Mouse (Mus musculus): Measurements from ENCODE around the gene Zfand3. TPM values are rescaled to one million over a fixed set of nuclear protein-coding genes. Genes with fewer than 3 reads are reported as not detected.
A peak's percentile ranks its signal among the peaks of the same experiment; 100 is the strongest.

Zfand3 gene
- polyA plus RNA-seq, 1 experiment from 2014 or later, result 64.2 TPM

GRCm38 (mm10) chr17:30116226-30116625, 111.7 kb downstream of the Zfand3 start:
- H3K9ac ChIP-seq (replicated peaks), result no peak overlapping the region
- whole genome bisulfite sequencing, result 62% methylated on average over 5 of the region's 5 CpGs
- no peaks in the 10 kb centered on the region for H3K9me3 ChIP-seq
- H3K36me3 ChIP-seq, result no peaks in the 10 kb centered on the region
- H3K27ac ChIP-seq (replicated peaks), result 0 out of 2 replicates have a peak overlapping the region, but pooled peaks have one; percentile 2
- H3K4me3 ChIP-seq, result no peak overlapping the region
- peak; percentile 35; the same call in 1 of the 2 replicates for ATAC-seq (replicated peaks)
- no peaks in the 10 kb centered on the region for H3K27me3 ChIP-seq
- H3K4me2 ChIP-seq (replicated peaks), result no peak overlapping the region
- H3K4me1 ChIP-seq, result peaks cover 19% of the 10 kb centered on the region

DNA sequence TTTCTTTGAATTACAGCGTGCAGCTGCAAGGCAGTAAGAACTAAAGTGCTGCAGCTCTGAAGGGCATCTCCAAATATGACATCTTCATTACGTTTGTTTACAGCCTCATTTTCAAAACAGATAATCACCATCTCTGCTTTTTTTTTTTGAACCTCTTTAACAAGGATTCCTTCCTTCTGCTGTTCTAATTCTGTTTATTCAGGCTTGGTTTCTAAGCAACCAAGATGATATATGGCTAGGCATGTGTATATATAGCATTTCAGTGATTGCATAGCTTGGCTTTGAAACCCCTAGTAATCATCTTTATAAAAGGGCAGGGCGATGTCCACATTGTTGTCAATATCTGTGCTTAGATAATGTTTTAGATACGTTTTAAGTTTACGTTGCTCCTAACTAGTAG, 113.5 kb downstream of the Zfand3 start:
- H3K9me3 ChIP-seq, result no peaks in the 10 kb centered on the region
- peak overlapping the region; percentile 38 for H3K27ac ChIP-seq (replicated peaks)
- 70% methylated on average over 5 of the region's 5 CpGs for WGBS
- no peaks in the 10 kb centered on the region for H3K27me3 ChIP-seq
- H3K36me3 ChIP-seq, result no peaks in the 10 kb centered on the region
- no peak overlapping the region for H3K4me2 ChIP-seq (replicated peaks)
- peaks cover 16% of the 10 kb centered on the region for H3K4me1 ChIP-seq
- no peak overlapping the region for H3K9ac ChIP-seq (replicated peaks)
- no peak for ATAC-seq (replicated peaks)
- H3K4me3 ChIP-seq, result no peak overlapping the region

- no peak overlapping the region for H3K4me2 ChIP-seq (replicated peaks)
- H3K27ac ChIP-seq (replicated peaks), result no peak overlapping the region
- no peak for ATAC-seq (replicated peaks)
- no peaks in the 10 kb centered on the region for H3K9me3 ChIP-seq
- no peak overlapping the region for H3K9ac ChIP-seq (replicated peaks)
- 96% methylated on average over 3 of the region's 3 CpGs for WGBS
- no peaks in the 10 kb centered on the region for H3K27me3 ChIP-seq
- H3K4me3 ChIP-seq, result no peak overlapping the region
- no peaks in the 10 kb centered on the region for H3K36me3 ChIP-seq
- H3K4me1 ChIP-seq, result peaks cover 8% of the 10 kb centered on the region
Observed at GRCm38 (mm10) chr17:30122278-30122677, 117.7 kb downstream of the Zfand3 start.

DNA sequence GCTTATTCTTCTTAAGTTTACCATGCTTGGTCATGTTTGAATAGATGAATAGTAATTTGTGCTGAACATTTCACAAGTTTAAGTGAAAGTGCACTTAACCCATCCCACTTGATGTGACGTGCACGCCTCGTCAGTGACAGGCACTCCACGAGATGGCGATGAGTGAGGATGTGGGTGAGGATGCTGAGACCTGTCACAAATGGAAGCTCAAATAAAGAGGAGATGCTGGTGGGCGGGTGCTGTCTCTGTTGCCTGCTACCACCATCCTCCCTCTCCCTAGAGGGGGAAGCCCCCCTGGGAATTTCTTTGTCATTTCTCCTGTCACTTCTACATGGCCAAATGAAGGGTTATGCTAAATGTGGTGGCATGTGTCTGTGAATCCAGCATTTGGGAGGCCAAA, 123.9 kb downstream of the Zfand3 start:
- no peak overlapping the region for H3K4me3 ChIP-seq
- ATAC-seq (replicated peaks), result 0 out of 2 replicates have a peak, but pooled peaks have one; percentile 53
- H3K27me3 ChIP-seq, result no peaks in the 10 kb centered on the region
- H3K36me3 ChIP-seq, result no peaks in the 10 kb centered on the region
- WGBS, result 44% methylated on average over 6 of the region's 6 CpGs
- no peak overlapping the region for H3K9ac ChIP-seq (replicated peaks)
- no peaks in the 10 kb centered on the region for H3K9me3 ChIP-seq
- peak overlapping the region; percentile 63 for H3K27ac ChIP-seq (replicated peaks)
- H3K4me2 ChIP-seq (replicated peaks), result no peak overlapping the region
- H3K4me1 ChIP-seq, result peaks cover 32% of the 10 kb centered on the region

DNA sequence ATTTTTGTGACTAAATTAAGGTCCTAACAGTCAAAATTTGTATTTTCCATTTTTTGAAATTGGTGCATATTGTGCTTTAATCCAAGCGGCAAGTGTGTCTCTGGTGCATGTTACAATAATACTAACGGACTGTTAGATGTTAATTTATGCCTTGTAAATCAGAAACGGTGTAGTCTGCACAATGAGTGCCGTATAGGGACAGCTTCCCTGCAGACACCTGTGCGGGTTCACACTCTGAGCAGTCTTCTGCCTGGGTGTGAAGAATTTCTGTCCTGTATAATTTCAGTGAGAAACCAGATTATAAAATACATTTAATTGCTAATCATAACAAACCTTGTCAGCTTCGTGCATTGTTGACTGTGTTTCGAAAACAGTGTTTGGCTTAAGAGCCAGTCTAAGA, 124.7 kb downstream of the Zfand3 start:
- ATAC-seq (replicated peaks), result 0 out of 2 replicates have a peak, but pooled peaks have one; percentile 41
- Histone ChIP-seq H3K36me3 (no peaks in the 10 kb centered on the region), H3K4me3 (no peak overlapping the region), H3K4me1 (peaks cover 32% of the 10 kb centered on the region), H3K4me2 (replicated peaks) (no peak overlapping the region), H3K27ac (replicated peaks) (0 out of 2 replicates have a peak overlapping the region, but pooled peaks have one; percentile 63), H3K27me3 (no peaks in the 10 kb centered on the region), H3K9me3 (no peaks in the 10 kb centered on the region), H3K9ac (replicated peaks) (no peak overlapping the region)
- WGBS, result 43% methylated on average over 7 of the region's 7 CpGs

- Histone ChIP-seq H3K27ac (replicated peaks) (no peak overlapping the region), H3K9ac (replicated peaks) (no peak overlapping the region), H3K4me2 (replicated peaks) (no peak overlapping the region), H3K27me3 (no peaks in the 10 kb centered on the region), H3K9me3 (no peaks in the 10 kb centered on the region), H3K4me1 (peaks cover 43% of the 10 kb centered on the region), H3K36me3 (no peaks in the 10 kb centered on the region), H3K4me3 (no peak overlapping the region)
- ATAC-seq (replicated peaks), result no peak
- WGBS, result 80% methylated on average over 4 of the region's 4 CpGs
Observed at GRCm38 (mm10) chr17:30130326-30130725, 125.8 kb downstream of the Zfand3 start.

- H3K36me3 ChIP-seq, result no peaks in the 10 kb centered on the region
- no peak overlapping the region for H3K4me2 ChIP-seq (replicated peaks)
- H3K4me1 ChIP-seq, result peaks cover 40% of the 10 kb centered on the region
- H3K9ac ChIP-seq (replicated peaks), result no peak overlapping the region
- H3K27me3 ChIP-seq, result no peaks in the 10 kb centered on the region
- H3K4me3 ChIP-seq, result no peak overlapping the region
- no peaks in the 10 kb centered on the region for H3K9me3 ChIP-seq
- no peak for ATAC-seq (replicated peaks)
- WGBS, result 90% methylated on average over 12 of the region's 12 CpGs
- H3K27ac ChIP-seq (replicated peaks), result no peak overlapping the region
Observed at GRCm38 (mm10) chr17:30133641-30134040, 129.1 kb downstream of the Zfand3 start.

DNA sequence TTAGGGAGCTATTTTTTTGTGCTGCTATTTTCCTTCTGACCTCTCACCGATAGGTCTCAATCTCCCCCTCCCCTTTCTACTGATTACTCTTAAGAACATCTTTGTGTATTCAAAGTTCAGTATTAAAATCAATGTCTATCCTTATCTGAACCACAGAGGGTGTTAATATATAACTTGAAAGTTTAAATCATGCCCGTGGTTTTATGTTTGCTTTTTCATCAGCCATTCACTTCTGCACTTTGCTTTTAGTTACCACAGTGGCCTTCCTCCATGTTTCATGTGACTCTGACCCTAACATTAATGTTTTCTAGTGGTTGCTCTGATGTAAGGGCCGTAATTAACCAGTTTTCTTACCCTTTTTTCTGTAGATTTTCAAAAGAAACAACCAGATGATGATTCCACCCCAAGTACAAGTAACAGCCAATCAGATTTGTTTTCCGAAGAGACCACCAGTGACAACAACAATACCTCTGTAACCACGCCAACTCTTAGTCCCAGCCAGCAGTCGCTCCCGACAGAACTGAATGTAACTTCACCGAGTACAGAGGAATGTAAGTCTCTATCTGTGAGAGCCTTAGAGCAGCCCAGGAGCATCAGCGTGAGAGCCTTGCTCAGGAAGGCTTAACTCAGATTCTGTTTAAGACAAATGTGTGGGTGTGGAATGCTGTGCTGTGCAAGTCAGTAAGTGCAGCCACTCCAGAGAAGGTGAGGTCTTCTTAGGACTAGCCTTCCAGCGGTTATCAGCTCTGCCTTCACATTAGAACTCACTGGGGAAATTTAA, 130.6 kb downstream of the Zfand3 start:
- Histone ChIP-seq H3K4me2 (replicated peaks) (no peak overlapping the region), H3K36me3 (no peaks in the 10 kb centered on the region), H3K27ac (replicated peaks) (no peak overlapping the region; the same call in 1 of the 2 replicates), H3K27me3 (no peaks in the 10 kb centered on the region), H3K9me3 (no peaks in the 10 kb centered on the region), H3K4me1 (peaks cover 34% of the 10 kb centered on the region), H3K9ac (replicated peaks) (no peak overlapping the region), H3K4me3 (no peak overlapping the region)
- no peak for ATAC-seq (replicated peaks)
- WGBS, result 61% methylated on average over 10 of the region's 10 CpGs

- no peak overlapping the region for H3K27ac ChIP-seq (replicated peaks)
- no peaks in the 10 kb centered on the region for H3K9me3 ChIP-seq
- H3K4me1 ChIP-seq, result peaks cover 26% of the 10 kb centered on the region
- 96% methylated on average over 6 of the region's 6 CpGs for WGBS
- no peak overlapping the region for H3K4me3 ChIP-seq
- no peaks in the 10 kb centered on the region for H3K36me3 ChIP-seq
- H3K27me3 ChIP-seq, result no peaks in the 10 kb centered on the region
- no peak overlapping the region for H3K4me2 ChIP-seq (replicated peaks)
- no peak for ATAC-seq (replicated peaks)
- no peak overlapping the region for H3K9ac ChIP-seq (replicated peaks)
Observed at GRCm38 (mm10) chr17:30135890-30136289, 131.4 kb downstream of the Zfand3 start.

DNA sequence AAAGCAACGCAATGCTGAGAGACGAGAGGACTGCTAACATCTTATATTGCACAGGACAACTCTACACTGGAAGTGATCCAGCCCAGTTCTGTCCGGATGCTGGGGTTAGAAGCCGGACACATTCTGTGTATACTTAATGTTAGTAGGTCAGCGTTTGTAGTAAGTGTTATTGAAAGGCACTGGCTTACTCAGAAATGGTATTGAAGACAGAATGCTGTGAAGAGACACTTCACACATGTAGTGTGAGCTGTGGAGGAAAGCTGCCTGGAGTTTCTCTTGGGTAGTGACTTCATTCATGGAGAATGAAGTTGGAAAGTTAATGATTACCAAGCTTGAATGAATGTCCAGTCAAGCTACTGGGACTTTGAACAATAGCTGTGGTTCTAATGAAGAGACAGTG, 132.2 kb downstream of the Zfand3 start:
- no peak for ATAC-seq (replicated peaks)
- Histone ChIP-seq H3K4me1 (peaks cover 19% of the 10 kb centered on the region), H3K4me2 (replicated peaks) (no peak overlapping the region)

DNA sequence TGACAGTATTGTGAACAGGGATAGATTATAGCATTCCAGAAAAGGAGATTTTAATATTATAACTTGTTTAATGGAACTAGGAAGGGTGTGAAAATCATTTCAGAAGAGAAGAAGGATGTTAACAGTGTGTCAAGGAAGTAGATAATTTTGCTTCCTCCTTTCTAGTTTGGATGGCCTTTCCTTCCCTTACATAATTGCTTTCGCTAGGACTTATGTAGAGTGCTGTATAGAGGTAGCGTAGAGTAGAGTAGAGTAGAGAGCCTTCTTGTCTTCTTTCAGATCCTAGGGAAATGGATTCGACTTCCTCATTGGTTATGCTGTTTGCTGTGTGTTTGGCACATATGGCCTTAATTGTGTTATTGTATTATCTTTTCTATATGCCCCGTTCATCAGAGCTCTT, 132.6 kb downstream of the Zfand3 start:
- ATAC-seq (replicated peaks), result no peak

More for the DNA sequence above, 132.2 kb downstream of the Zfand3 start:
- Histone ChIP-seq H3K4me3 (no peak overlapping the region), H3K9ac (replicated peaks) (no peak overlapping the region), H3K36me3 (no peaks in the 10 kb centered on the region), H3K9me3 (no peaks in the 10 kb centered on the region), H3K27ac (replicated peaks) (no peak overlapping the region), H3K27me3 (no peaks in the 10 kb centered on the region)
- WGBS, result 96% methylated on average over 5 of the region's 5 CpGs

DNA sequence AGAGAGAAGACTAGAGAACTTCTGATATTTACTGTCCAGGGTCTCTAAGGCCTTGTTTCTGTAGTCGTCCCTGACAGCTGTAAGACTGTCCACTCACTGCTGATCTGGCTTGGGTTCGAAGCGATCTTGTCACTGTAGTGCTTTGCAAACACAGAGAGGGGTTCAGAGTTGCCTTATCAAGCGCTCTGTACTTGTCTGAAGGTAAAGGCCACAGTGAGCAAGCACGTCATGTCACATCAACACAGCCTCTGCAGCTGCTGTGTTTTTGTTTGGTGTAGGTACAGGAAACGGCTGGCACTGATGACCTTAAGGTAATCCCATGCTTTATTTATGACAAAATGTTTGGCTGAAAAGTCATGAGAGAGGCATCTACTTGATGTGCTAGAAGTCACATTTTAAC, 139.6 kb downstream of the Zfand3 start:
- ATAC-seq (replicated peaks), result no peak
- no peaks in the 10 kb centered on the region for H3K9me3 ChIP-seq
- no peak overlapping the region for H3K9ac ChIP-seq (replicated peaks)
- H3K36me3 ChIP-seq, result no peaks in the 10 kb centered on the region
- WGBS, result 91% methylated on average over 6 of the region's 6 CpGs
- peaks cover 49% of the 10 kb centered on the region for H3K4me1 ChIP-seq
- no peaks in the 10 kb centered on the region for H3K27me3 ChIP-seq
- no peak overlapping the region for H3K4me2 ChIP-seq (replicated peaks)
- no peak overlapping the region for H3K27ac ChIP-seq (replicated peaks)
- H3K4me3 ChIP-seq, result no peak overlapping the region

More for the DNA sequence above, 132.6 kb downstream of the Zfand3 start:
- Histone ChIP-seq H3K4me1 (peaks cover 18% of the 10 kb centered on the region), H3K27ac (replicated peaks) (no peak overlapping the region), H3K27me3 (no peaks in the 10 kb centered on the region), H3K9ac (replicated peaks) (no peak overlapping the region), H3K4me3 (no peak overlapping the region), H3K4me2 (replicated peaks) (no peak overlapping the region), H3K9me3 (no peaks in the 10 kb centered on the region), H3K36me3 (no peaks in the 10 kb centered on the region)
- 91% methylated on average over 4 of the region's 4 CpGs for WGBS

Data from forebrain, embryonic 15.5 days (tissue).